Mouse (Mus musculus): Measurements from ENCODE around the gene Chit1. TPM values are rescaled to one million over a fixed set of nuclear protein-coding genes. Genes with fewer than 3 reads are reported as not detected.
A peak's percentile ranks its signal among the peaks of the same experiment; 100 is the strongest.

Chit1 gene
- total RNA-seq (2015) (0.16 and 0.83 TPM in 2 replicates), total RNA-seq (2017) (0.07 TPM in 1 of 2 replicates, not detected in the other)

- ATAC-seq (ENCODE audit: poor library complexity, severe bottlenecking) = peak; percentile 63
These were observed at the start of gene Chit1 for GRCm38 (mm10) chr1:134110979-134111378. Chit1 (plus strand) TSS chr1:134111242.

- ATAC-seq (ENCODE audit: poor library complexity, severe bottlenecking) = no peak
These were observed 49.1 kb upstream of the Chit1 start for GRCm38 (mm10) chr1:134061915-134062314.

- no peak for ATAC-seq (ENCODE audit: poor library complexity, severe bottlenecking)
These were observed 48.5 kb upstream of the Chit1 start for GRCm38 (mm10) chr1:134062411-134063085.

GRCm38 (mm10) chr1:134063086-134063772 lies 47.8 kb upstream of the Chit1 start:
- peak; percentile 19 for ATAC-seq (ENCODE audit: poor library complexity, severe bottlenecking)

- peak; percentile 19; the same call in 1 of the 2 replicates for ATAC-seq (ENCODE audit: poor library complexity, severe bottlenecking)
These were observed 47.3 kb upstream of the Chit1 start for GRCm38 (mm10) chr1:134063773-134064125.

GRCm38 (mm10) chr1:134064296-134064831 lies 46.7 kb upstream of the Chit1 start:
- no peak for ATAC-seq (ENCODE audit: poor library complexity, severe bottlenecking)

- ATAC-seq (ENCODE audit: poor library complexity, severe bottlenecking) = peak; percentile 46
These were observed 45.7 kb upstream of the Chit1 start for GRCm38 (mm10) chr1:134065241-134065809.

- no peak for ATAC-seq (ENCODE audit: poor library complexity, severe bottlenecking)
These were observed 44.5 kb upstream of the Chit1 start for GRCm38 (mm10) chr1:134066554-134066953.

GRCm38 (mm10) chr1:134067143-134067619 lies 43.9 kb upstream of the Chit1 start:
- ATAC-seq (ENCODE audit: poor library complexity, severe bottlenecking) = peak; percentile 3; the same call in 1 of the 2 replicates

GRCm38 (mm10) chr1:134070099-134070669 lies 40.9 kb upstream of the Chit1 start:
- ATAC-seq (ENCODE audit: poor library complexity, severe bottlenecking) = no peak

- ATAC-seq (ENCODE audit: poor library complexity, severe bottlenecking) = no peak
These were observed 39.5 kb upstream of the Chit1 start for GRCm38 (mm10) chr1:134071411-134072018.

- ATAC-seq (ENCODE audit: poor library complexity, severe bottlenecking) = no peak
These were observed 37.9 kb upstream of the Chit1 start for GRCm38 (mm10) chr1:134073061-134073564.

GRCm38 (mm10) chr1:134073658-134074057 lies 37.4 kb upstream of the Chit1 start:
- ATAC-seq (ENCODE audit: poor library complexity, severe bottlenecking) = no peak

GRCm38 (mm10) chr1:134074184-134074583 lies 36.9 kb upstream of the Chit1 start:
- ATAC-seq (ENCODE audit: poor library complexity, severe bottlenecking) = no peak

GRCm38 (mm10) chr1:134074606-134075005 lies 36.4 kb upstream of the Chit1 start:
- ATAC-seq (ENCODE audit: poor library complexity, severe bottlenecking) = no peak

- ATAC-seq (ENCODE audit: poor library complexity, severe bottlenecking) = no peak
These were observed 35.5 kb upstream of the Chit1 start for GRCm38 (mm10) chr1:134075532-134075931.

GRCm38 (mm10) chr1:134076789-134077188 lies 34.3 kb upstream of the Chit1 start:
- ATAC-seq (ENCODE audit: poor library complexity, severe bottlenecking) = no peak

- ATAC-seq (ENCODE audit: poor library complexity, severe bottlenecking) = peak; percentile 13
These were observed 33.5 kb upstream of the Chit1 start for GRCm38 (mm10) chr1:134077389-134078060.

- ATAC-seq (ENCODE audit: poor library complexity, severe bottlenecking) = peak; percentile 11
These were observed 32.8 kb upstream of the Chit1 start for GRCm38 (mm10) chr1:134078061-134078795.

All from megakaryocyte, adult 5-6 weeks (primary cell).